Mouse (Mus musculus) megakaryocyte progenitor cell, adult 5-6 weeks (primary cell): ENCODE results near the gene Slc22a7. TPM values are rescaled to one million over a fixed set of nuclear protein-coding genes. Genes with fewer than 3 reads are reported as not detected.

Experiments used
- ATAC-seq: replicated peaks from 2 replicates; pipeline ENCODE4 v1.8.0; 2016; ENCODE audit warnings: mild to moderate bottlenecking, moderate TSS enrichment, inconsistent platforms; ENCODE audit not compliant: poor library complexity
- total RNA-seq, 2 experiments: library from RNA; stranded (forward) in 1 of 2; stranded (reverse) in 1 of 2; fragments of 157-497, 149-512 nt in 1 of 2; fragments of 200-1000 nt in 1 of 2; gene quantifications; 2 replicates each; pipeline versions ENCODE4 v1.2.3 to v1.2.4; 2015 to 2017

Gene Slc22a7
- not detected in 2 replicates for total RNA-seq (2015)
- not detected in 2 replicates for total RNA-seq (2017)

DNA sequence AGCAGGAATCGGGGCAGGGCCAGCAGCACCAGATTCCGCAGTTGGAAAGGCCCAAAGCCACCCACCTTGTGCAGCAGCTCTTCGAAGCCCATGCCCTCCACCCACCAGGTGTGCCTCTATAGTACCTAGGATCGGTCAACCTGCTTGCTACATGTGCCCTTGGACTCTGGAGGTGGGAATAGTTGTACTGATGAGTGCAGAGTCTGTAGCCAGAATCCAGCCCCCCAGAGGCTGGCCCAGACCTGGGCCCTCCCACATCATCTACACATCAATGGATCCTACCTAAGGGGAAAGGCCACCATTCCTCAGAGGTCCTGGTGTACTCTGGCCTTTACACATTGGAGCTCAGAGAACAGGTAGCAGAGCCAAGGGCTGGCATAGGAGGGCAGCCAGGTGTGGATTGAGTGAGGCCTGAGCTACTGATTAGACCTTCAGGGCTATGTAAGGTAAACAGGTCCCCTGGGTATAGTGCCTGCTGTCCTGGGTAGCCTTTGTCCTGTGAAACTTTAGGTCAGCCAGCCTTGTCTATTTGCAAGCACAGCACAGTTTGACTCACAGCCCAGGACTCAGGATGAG, at the start of gene Slc22a7:
Gene Slc22a7, minus strand, starts transcription at position 160 of the 576 bp plus-strand sequence.
- no peak for ATAC-seq

DNA sequence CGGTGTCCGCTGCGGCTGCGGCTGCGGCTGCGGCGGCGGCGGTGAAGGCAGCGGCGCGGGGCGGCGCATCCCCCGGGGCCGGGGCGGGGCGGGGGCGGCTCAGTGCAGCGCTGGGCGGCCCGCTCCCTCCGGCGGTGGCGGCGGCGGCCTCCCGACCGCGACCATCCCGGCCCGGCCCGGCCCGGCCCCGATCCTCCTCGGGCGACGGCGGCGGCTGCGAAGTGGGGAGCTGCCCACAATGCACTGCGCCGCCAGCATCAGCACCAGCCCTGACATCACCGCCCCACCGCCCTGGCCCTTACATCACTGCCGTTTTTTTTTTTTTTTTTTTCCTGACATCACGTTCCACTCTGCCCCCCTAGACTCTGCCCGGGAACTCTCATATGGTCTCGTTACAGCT, 49.2 kb upstream of the Slc22a7 start, which contains the start of gene Ttbk1:
Gene Ttbk1, minus strand, starts transcription at position 245 of the 400 bp plus-strand sequence.
- no peak for ATAC-seq

DNA sequence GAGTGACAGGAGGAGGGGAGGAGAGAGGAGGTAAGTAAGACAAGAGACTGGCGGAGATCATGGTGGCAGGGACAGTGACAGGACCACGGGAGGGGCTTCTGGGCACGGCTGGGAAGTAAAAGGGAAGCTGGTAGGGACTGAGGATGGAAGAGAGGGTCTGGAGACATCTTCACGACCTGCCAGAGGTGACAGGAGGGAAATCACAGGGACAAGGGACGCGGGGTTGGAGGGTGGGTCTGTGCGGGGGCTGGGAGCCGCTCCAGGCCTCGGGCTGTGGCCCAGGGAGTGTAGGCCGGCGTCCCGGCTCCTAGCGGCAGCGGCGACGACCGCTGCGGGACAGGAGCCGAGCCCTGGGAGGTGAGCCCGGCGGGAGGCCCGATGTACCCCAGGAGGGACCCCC, 48.7 kb upstream of the Slc22a7 start:
- ATAC-seq: no peak

DNA sequence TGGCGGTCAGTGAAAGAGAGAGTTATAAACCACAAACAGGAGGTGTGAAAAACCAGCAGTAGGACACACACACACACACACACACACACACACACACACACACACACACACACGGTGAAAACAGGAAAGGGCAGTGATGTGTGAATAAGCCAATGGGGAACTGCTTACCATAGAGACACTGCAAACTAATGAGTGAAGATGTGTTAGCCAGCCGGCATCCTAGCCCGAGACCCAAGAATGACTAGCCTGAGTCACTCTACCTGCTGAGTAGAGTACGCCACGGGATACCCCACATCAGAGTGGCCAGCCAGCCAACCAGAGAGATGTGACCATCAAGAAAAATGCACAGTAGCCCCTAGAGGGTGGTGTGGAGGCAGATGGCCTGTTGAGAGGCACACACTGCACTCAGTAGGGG, 46.2 kb upstream of the Slc22a7 start:
- ATAC-seq: peak; percentile 64

DNA sequence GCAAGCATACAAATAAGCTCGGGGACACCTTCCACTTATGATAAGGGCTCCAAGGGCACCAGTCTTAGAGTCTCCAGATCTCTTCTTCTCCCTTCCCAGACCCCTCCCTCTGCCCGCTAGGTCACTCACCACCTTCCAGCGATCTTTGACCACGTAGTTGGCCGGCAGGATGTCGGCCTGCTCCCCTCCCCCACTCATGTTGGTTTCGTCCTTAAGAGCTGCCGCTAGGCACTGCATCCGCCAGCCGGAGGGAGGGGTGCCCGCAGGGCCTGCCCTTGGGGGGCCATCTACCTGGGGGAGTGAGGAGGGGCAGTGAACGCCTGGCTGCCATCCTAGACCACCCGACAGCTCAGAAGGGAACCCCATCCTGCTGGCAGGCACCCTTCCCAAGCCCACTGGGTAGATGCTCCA, 45.8 kb upstream of the Slc22a7 start:
- no peak; the same call in 1 of the 2 replicates for ATAC-seq

DNA sequence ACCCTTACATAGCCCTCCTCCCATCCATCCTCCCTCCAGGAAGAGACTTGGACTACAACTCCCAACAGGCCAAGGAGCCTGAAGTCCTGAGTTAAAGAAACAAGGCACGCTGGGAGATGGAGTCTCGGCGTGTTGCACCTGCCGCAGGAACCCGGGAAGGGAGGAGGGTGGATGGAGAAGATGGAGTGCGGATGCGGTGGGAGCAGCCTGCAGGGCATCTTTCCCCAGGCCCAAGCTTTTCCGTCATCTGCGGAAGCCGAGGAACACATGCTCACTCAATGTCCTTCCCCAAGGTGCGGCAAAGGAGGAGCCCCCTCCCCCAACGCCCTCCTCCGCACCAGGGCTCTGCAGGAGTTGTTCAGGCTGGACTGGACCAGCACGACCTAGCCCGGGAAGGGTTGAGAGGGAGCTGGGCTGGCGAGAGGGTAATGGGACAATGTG, 45.3 kb upstream of the Slc22a7 start:
- ATAC-seq: 0 out of 2 replicates have a peak, but pooled peaks have one; percentile 14

DNA sequence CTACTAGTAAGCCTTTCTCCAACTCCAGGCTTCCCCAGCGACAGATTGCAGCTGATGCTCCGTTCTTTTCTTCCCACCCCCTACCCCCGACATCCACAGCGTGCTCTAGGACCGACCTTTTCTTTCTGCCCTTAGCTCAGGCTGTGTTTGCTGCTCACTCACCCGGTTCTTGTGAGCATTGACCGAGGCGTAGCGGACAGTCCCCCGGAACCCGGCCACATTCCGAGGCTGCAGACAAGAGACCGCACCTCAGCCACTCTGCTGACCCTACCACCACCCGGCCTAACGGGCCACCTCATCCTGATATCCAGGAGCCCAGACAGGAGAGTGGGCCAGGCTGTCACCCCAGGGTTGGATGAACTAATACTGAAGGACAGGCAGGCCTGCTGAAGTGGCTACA, 39.0 kb upstream of the Slc22a7 start:
- ATAC-seq: no peak

DNA sequence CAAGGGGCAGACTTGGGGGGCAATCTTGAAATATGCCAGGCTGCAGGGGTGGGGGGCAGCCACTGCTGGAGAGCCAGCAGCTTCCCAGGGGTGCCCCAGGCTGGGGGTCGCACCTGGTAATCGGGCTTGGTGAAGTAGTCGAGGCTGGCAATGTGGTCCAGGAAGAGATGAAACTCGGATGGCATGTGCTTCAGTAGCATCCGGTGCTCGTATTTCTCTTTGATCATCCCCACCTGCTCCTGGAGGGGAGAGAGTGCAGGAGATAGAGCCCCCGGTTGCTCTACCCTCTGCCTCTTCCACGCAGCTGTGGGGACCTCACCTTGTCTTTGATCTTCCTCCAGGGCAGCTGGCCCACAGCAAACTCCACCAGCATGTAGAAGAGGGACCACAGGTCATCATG, 38.3 kb upstream of the Slc22a7 start:
- no peak for ATAC-seq

DNA sequence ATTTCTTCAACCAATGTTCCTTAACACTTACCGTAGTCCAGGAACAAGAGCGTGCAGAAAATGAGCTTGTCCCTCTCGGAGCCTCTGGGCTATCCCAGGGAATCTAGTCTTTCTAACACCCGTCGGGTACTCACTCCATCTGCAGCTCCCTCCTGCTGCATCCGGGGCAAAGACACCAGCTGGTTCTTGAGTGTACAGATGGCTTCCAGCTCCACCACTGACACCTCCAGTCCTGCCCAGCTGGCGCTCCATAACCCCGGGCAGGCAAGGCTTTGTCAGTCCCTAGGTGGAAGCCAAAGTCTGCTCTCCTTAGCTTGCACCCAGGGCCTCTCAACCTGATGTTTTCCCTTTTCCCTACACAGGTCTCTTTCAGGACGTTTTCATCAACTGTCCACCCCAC, 29.6 kb upstream of the Slc22a7 start:
- ATAC-seq: no peak

DNA sequence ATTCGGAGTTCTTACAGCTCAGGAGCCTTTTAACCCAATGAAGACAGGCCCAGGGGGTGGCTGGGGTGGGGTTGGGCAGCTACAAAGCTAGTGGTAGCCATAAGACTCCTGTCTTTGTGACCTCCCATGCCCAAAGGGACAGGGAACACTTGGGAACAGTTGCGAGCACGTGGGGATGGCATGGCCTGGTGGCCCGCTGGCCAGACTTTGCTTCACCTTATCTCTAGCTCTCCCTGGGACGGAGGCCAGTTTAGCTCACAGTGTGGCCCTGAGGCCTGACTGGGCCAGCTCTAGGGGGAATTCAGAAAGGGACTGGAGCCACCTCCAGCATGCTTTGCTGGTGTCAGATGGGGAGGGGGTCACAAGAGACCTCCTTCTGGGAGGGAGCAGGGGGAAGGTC, 24.0 kb upstream of the Slc22a7 start:
- ATAC-seq: no peak

DNA sequence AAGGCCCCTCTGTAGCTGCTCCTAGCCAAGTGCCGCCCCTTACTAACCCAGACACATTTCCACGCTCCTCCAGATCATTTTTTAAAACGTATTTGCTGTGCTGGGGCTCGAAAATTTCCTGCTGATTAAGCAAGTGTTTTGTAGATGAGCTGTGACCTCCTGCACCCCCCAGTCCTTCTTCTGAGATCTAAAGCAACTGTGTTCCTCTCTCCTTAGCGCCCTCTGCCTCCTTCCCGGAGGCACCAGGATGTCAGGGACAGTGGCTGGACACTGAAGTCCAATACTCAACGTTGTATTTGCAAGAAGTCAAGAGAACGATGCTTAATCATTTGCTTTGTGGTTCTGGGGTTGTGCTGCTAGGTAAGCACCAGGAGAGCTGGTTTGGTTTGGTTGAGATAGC, 23.1 kb upstream of the Slc22a7 start:
- ATAC-seq: no peak

DNA sequence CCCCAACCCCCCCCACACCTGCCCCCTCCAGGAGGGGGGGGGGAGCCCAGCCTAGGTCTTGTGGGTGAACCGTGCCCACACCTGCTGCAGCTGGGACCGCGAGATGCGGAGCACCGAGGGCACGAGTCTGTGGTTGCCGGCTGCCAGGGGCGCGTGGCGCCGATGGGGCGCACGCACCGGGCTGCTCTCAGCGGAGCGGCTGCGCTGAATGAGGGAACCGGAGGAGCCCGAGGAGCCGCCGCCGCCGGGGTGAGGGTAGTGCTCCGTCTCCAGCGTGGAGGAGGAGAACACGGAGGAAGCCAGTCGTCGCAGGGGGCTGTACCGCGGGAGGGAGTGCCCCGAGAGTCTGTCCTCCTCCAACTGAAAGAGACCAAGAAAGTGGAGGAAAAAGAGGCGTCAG, 22.4 kb upstream of the Slc22a7 start:
- ATAC-seq: no peak

DNA sequence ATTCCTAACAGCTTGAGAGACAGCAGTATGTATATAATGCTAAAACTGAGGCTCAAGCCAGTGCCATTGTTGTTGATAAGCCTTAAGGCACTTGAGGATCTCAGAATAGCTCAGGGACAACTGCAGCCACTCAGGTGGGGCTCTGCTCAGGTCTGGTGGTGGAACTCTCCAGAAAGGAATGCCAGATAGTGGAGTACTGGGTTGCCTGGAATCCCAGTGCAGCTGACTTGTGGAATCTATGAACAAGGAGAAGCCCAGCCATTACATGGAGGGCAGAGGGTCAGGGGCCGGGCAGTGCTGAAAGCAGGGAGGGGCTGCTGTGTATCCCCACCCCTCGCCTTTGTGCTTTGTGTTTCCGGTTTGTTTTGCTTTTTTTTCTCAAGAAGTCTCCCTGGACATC, 20.2 kb upstream of the Slc22a7 start:
- no peak for ATAC-seq

DNA sequence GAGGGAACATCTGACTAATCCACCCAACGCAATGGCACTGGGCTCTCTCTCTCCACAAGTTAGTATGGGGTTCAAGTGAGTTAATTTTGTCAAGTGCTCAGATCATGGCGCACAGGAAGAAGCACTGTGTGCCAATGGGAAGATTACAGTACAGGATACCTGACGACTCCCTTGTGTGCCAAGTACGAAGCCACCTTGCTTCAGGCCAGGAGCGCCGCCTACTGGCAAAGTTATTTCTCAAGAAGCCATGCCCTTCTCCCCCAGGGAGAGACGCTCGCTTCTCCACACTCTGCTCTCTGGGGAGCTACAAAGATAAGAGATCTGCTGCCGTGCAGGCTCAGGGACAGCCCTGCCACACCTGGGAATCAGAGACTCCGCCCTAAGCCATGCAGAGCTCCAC, 19.5 kb upstream of the Slc22a7 start:
- peak; percentile 71 for ATAC-seq

DNA sequence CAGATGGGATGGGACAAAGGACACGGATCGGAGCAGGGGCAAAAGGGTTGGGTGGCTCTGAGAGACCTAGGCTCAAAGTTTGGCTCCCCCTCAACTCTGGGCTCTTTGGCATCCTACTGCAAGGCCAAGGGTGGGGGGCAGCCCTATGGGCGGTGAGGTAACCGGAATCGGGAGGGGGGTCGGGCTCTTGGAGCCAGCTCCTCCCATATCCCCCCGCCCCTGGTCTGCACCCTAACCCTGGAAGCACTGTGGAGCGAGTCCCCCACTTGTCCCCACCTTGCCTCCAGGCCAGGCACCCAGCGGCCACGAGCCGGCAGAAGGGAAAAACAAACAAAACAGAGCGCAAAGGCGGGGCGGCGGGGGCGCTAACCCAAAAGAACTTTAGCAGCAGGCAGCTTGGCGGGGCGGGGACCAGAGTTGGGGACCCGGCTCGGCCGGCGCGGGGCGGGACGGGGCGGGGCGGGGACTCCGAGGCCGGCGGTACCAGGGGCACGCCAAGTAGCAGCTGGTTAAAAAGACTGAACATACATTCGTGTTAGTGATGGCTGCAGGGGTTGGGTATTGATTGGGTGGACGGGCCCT, 16.9 kb upstream of the Slc22a7 start:
- ATAC-seq: no peak

DNA sequence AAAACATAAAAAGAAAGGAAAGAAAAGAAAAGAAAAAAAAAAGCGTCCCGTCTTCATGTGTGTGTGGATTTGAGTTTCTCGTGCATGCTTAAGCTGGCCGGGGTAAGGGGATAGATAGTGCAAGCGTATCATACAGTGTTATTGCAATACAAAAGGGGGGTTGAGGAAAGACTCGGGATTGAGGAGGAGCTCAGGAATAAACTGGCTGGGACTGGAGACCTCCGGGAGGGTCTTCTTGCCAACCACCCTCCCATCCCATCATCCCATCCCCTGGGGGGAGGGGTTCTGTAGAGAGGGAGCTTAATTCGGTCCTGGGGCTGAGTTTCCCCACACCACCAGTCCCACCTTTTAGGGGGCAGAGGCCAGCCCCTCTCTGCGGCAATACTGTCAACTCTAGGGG, 16.3 kb upstream of the Slc22a7 start:
- ATAC-seq: no peak

DNA sequence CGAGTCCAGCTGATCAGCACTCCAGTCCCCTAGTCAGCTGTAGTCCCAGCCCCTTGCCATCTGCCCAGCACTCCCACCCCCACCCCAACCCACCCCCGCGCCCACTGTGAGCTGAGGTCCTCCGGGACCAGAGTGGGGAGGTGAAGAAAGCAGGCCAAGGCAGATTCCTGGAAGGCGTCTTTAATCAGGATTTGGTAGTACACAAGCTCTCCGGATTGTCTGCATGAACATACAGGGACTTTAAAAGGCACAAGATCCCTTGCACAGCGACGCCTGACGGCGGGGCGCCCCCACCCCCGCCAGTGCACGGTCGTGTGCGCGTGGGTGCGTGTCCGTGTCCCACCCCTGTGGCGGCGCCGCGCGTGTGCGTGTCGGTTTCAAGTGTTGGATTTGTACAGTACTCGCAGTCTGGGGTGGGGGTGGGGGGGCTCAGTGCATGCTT, 15.7 kb upstream of the Slc22a7 start:
- ATAC-seq: no peak

DNA sequence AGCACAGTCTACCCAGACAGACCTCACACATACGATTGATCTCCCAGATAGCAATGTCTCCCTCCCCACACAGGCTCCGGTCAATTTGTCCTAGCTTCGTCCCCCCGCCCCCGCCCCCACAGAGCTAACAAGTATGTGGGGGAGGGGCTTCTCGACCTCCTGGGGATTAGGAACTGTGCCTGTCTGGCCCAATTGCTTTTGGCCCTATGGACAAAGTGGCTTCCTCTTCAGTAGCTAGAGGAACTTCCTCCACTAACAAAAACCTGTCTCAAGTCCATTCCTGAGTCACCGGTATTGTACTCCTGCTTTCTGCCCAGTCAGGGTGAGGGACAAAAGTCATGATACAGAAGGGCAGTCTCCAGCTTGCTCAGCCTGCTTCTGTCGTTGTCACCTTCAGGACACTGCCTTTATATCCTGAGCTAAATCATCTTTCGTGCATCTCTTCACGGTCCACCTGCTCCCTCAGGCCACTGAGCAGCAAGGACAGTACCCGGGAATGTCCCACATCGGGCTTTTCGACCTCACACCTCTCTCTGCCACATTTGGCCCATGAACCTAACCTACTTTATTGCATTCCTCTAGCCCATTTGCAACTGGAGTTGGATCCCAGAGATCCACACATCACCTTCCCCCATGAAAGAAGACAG, 15.2 kb upstream of the Slc22a7 start:
- ATAC-seq: no peak

DNA sequence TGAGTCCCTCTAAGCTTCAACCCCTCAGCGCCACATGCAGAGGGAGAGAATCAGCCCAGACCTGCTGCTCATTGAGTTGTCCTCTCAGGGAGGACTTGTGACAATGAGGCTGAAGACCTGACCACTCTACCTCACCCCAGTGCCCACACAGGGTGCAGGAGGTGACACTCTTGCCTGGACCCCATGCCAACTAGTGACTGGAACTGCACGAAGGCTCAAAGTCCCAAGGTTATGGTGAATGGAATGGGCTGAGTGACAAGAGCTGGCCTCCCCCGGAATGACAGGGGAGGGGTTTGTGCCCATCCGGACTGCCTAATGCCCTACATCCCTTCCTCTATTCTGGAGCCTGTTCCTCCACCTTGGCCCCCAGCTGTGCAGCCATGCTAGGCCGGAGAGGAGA, 14.4 kb upstream of the Slc22a7 start:
- no peak for ATAC-seq

DNA sequence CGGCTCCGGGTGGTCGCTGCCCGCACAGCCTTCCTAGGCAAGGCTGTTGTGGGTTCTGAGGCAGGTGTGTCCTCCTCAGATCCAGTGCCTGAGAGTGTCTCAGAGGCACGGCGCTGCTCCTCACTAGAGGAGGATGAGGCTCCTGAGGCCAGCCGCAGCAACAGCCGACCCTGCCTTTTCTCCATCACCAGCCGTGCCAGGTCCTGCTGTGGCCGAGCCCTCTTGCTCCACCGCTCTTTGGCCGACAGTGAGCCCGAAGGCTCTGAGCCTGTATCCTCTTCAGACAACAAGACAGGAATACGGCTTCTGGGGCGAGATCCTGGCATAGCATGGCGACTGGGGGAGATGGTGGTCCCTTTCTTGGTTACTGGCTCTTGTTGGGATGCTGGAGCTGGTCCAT, 8.0 kb upstream of the Slc22a7 start:
- no peak for ATAC-seq

DNA sequence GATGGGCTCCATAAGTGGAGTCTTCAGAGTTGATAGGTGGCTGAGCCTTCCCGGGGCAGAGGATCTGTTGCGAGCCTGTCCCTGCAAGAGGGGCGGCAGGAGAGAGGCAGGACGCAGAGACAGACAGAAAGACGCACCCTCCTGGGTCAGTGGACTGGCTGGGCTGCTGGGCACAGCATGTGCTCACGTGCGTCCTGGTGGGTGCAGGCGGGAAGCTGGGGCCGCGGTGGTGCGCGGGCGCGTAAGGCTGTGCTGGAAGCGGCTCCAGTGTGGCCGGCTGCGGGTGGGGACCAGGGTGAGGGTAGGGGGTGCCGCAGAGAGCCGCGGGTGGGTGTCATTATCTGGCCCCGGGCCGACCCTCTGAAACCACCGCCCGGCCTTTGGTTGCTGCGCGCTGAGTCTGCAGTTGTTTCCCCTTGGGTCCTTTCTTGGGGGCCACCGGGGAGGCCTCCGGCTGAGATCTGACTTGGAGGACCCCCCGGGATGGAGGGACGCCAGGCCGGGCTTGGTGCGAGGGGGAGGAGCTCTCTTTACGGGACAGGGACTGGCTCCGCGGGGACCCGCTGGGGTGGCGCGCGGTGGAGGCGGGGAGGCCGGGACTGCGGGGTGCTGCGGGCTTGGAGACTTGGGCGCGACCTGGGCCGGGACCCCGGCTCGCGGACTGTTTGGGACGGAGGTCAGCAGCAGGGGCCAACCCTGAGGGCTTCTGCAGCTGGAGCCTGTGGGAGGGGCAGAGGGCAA, 6.8 kb upstream of the Slc22a7 start:
- ATAC-seq: no peak

DNA sequence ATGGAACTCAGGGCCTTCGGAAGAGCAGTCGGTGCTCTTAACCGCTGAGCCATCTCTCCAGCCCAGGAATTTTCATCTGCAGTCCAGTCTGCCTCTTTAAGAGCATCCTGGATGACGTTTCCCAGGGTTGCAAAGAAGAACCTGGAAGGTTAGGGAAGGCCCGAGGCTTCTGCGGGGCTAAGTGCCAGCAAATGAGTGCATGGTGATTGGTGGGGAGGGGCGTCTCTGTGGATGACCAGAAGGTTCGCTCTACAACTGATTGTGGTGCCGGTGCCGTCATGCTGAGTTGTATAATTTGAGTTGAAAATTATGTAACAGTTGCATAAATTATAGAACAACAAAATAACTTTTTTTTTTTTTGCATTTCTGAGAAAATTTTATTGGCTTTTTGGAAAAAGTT, 919 bp upstream of the Slc22a7 start:
- ATAC-seq: no peak
